Mouse (Mus musculus): ENCODE data around the gene Mta1.

DNA sequence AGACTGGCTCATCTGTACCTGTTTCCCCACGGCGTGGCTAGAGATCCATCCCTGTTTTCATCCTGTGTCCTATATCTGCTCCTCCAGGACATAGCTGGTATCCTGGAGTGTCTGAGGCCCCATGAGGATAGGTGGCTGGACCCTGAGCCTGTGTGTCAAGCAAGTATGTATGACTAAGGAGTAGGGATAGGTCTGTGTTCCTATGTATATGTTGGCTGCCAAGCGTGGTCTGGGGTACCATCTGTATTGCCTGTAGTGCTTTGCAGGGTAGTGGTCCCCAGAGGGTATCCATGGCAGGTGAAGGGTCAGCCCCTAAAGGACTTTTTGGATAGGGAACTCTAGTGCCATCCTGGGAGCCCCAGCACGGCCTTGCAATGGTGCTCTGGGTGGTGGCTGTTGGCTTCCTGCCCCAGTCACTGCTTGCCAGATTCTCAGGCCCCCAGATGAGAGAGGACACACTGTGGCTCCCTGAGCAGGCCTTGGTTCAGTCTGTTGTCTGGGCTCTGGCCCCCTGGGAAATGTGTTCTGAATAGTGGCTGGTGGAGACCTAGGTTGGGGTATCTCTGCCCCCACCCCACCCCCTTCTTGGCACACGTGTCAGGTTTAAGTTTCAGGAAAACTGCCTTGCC lies 2.5 kb downstream of the Mta1 start:
- TF ChIP-seq CTCF (conservative IDR thresholded peaks at IDR 0.05; ENCODE audit: low read length) (no peak), POU5F1 (IDR thresholded peaks at IDR 0.05; ENCODE audit: borderline replicate concordance, low read length) (no peak)
